Mouse (Mus musculus) E14TG2a.4 (cell line): ENCODE results near the gene Hapln2.

Source experiments
- CTCF ChIP-seq: conservative IDR thresholded peaks from 2 replicates; pipeline ENCODE4 v1.5.1; 2014; ENCODE audit warnings: low read length
- POU5F1 ChIP-seq: IDR thresholded peaks from 2 replicates; pipeline ENCODE4 v1.6.1; 2014; ENCODE audit warnings: low read length, borderline replicate concordance

- TF ChIP-seq CTCF: peak; percentile 2; the same call in 1 of the 2 replicates
- TF ChIP-seq POU5F1: no peak
Observed at GRCm38 (mm10) chr3:87988068-87988467, 39.3 kb downstream of the Hapln2 start.
